Mouse (Mus musculus): Measurements from ENCODE around the gene N4bp2l2. TPM values are rescaled to one million over a fixed set of nuclear protein-coding genes. Genes with fewer than 3 reads are reported as not detected.

The N4bp2l2 gene
- polyA plus RNA-seq, 1 experiment: 33.6 TPM

DNA sequence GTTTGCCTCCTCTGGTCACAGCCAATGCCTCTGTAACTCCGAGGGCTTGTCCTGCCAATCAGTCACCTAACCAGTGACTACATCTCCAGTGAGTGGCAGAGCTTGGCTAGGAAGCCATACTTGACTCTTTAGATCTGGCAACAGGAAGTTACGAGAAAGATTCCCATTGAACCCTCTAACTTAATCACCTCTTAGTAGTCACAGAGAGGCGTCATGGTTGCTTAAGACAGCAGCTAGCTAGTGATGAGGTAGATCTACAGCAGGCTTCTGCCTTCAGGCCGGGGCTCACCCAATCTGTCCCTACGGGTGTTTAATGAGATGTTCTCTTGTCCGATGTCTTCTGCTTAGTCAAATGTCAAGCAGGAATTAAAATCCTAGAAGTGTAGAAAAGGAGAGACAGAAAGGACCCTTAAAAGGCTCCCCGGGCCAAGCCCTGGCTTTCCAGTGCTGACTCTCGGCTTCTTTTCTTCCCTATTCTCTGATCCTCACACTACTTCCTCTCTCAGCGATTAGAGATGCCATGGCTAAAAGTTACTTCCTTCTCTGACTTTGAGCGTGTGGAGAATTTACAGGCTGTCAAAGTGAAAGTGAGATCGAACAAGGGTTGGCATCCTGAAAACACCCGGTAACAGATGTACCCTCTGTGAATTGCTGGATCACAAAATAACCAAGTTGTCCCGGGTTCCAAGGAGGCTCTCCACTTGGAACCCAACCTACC, 73.6 kb downstream of the N4bp2l2 start:
- Histone ChIP-seq H3K4me3 (ENCODE audit: insufficient read depth, low read length) (peak overlapping the region; percentile 87), H3K4me1 (ENCODE audit: control insufficient read depth, insufficient read depth, low read length) (no peaks in the 10 kb centered on the region), H3K27ac (ENCODE audit: insufficient read depth, low read length) (no peak overlapping the region)
- no peak for TF ChIP-seq POLR2A (IDR thresholded peaks at IDR 0.05; ENCODE audit: extremely low read depth, insufficient read depth, low read length)

DNA sequence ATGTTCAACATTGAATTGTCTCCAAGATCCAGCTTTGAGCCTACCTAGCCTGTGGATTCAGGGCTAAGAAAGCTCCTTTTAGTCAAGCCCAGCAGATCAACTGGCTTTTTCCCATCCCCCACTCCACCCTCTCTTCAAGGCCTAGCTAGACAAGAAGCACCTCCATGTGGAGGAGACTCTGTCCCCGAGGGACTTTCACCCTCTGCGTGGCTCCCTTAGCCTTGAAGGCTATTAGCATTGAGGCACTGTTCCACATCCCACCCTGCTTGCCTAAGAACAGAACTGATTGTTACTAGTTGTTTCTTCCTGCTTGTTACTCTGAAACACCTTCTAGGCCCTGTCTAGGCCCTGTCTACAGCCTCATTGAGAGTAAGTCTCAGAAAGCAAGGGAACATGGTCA, 76.0 kb downstream of the N4bp2l2 start:
- no peak for TF ChIP-seq CTCF (IDR thresholded peaks at IDR 0.05; ENCODE audit: extremely low read depth, insufficient read depth, low read length)
- no peak for TF ChIP-seq POLR2A (IDR thresholded peaks at IDR 0.05; ENCODE audit: extremely low read depth, insufficient read depth, low read length)
- Histone ChIP-seq H3K4me1 (ENCODE audit: control insufficient read depth, insufficient read depth, low read length) (no peaks in the 10 kb centered on the region), H3K27ac (ENCODE audit: insufficient read depth, low read length) (no peak overlapping the region), H3K4me3 (ENCODE audit: insufficient read depth, low read length) (no peak overlapping the region)

DNA sequence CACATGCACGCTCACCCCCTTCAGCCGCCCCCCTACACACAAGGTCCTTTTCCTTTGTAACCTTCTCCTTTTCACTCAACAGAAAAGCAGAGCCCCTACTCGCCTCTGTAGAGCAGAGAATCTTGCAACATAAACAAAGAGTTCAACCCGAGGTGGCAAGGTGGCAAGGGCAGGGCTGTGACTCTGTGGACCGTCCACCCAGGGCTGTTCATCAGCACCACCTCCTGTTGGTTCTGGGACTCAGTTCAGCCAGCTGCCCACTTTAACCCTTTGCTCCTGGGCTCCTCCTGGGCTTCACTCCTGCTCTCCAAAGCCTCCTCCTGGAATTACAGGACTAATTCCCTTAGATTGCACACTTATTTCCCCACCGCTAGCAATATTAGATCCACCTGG, 81.7 kb downstream of the N4bp2l2 start:
- no peak overlapping the region for H3K27ac ChIP-seq (ENCODE audit: insufficient read depth, low read length)
- no peak overlapping the region for H3K4me3 ChIP-seq (ENCODE audit: insufficient read depth, low read length)
- H3K4me1 ChIP-seq (ENCODE audit: control insufficient read depth, insufficient read depth, low read length): peaks cover 5% of the 10 kb centered on the region
- TF ChIP-seq CTCF (IDR thresholded peaks at IDR 0.05; ENCODE audit: extremely low read depth, insufficient read depth, low read length): no peak
- no peak for TF ChIP-seq POLR2A (IDR thresholded peaks at IDR 0.05; ENCODE audit: extremely low read depth, insufficient read depth, low read length)

DNA sequence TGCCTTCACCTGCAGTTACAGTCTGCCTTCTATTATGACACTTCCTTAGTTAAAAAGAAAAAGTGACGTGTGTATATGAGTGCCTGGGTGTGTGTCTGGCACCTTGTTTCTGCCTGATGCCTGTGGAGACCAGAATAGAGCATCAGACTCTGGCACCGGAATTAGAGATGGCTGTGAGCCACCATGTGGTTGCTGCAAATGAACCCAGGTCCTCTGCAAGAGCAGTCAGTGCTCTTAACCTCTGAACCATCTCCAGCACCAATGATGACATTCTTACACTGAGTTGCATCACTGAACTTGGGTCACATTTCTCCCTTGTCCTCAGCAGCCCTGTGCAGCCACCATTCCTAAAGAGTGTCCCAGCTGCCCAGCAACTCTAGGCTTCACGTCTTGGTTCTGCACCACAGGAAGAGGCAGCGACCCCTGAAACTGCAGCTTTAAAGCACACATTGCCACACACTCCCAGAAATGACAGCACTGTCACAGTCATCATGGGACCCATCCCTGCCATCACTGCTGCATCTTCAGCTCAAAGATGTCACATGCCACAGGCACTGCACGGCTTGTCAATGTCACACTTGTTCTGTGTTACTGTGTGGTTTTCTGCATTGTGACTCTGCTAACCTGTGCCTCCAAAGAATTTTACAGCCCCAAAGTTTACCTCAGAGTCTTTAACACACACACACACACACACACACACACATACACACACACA, 82.2 kb downstream of the N4bp2l2 start:
- Histone ChIP-seq H3K4me1 (ENCODE audit: control insufficient read depth, insufficient read depth, low read length) (peaks cover 5% of the 10 kb centered on the region), H3K4me3 (ENCODE audit: insufficient read depth, low read length) (no peak overlapping the region), H3K27ac (ENCODE audit: insufficient read depth, low read length) (no peak overlapping the region)
- TF ChIP-seq CTCF (IDR thresholded peaks at IDR 0.05; ENCODE audit: extremely low read depth, insufficient read depth, low read length) (no peak), POLR2A (IDR thresholded peaks at IDR 0.05; ENCODE audit: extremely low read depth, insufficient read depth, low read length) (no peak)

DNA sequence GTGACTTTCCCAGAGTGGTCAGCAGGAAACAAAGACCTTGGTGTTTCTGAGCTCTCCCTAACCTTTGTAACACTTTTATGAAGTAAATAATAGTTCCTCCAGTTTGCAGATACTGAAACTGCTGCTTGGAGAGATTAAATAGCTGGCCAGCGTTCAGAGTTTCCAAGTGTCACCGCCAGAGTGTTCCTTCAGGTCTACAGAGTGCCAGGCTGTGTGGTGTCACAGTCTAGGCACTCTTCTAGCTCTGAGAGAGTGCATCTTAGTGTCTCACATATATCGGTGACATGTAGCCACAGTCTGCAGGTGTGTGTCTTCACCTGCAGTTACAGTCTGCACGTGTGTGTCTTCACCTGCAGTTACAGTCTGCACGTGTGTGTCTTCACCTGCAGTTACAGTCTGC, 82.8 kb downstream of the N4bp2l2 start:
- Histone ChIP-seq H3K4me3 (ENCODE audit: insufficient read depth, low read length) (no peak overlapping the region), H3K27ac (ENCODE audit: insufficient read depth, low read length) (no peak overlapping the region), H3K4me1 (ENCODE audit: control insufficient read depth, insufficient read depth, low read length) (peaks cover 5% of the 10 kb centered on the region)
- TF ChIP-seq POLR2A (IDR thresholded peaks at IDR 0.05; ENCODE audit: extremely low read depth, insufficient read depth, low read length) (no peak), CTCF (IDR thresholded peaks at IDR 0.05; ENCODE audit: extremely low read depth, insufficient read depth, low read length) (no peak)

DNA sequence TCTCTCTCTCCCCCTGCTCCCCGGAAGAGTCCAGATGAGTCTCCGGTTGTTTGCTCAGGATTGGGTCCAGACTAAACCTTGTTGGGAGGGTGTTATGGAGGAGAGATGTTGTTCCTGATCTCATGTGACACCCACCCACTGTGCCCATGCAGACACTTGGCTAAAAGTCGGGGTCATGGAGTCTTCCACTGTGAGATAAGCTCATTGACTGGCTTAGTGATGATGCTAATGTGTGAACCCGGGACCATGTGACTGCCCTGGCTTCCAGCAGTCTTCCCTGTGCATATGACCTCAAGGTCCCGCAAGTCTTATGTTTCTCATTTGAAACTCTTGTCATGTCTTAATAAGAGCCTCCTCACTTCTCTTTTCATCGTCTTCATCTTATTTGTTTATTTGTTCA, 84.8 kb downstream of the N4bp2l2 start:
- H3K4me3 ChIP-seq (ENCODE audit: insufficient read depth, low read length): no peak overlapping the region
- peaks cover 5% of the 10 kb centered on the region for H3K4me1 ChIP-seq (ENCODE audit: control insufficient read depth, insufficient read depth, low read length)
- no peak for TF ChIP-seq CTCF (IDR thresholded peaks at IDR 0.05; ENCODE audit: extremely low read depth, insufficient read depth, low read length)
- no peak for TF ChIP-seq POLR2A (IDR thresholded peaks at IDR 0.05; ENCODE audit: extremely low read depth, insufficient read depth, low read length)
- no peak overlapping the region for H3K27ac ChIP-seq (ENCODE audit: insufficient read depth, low read length)

DNA sequence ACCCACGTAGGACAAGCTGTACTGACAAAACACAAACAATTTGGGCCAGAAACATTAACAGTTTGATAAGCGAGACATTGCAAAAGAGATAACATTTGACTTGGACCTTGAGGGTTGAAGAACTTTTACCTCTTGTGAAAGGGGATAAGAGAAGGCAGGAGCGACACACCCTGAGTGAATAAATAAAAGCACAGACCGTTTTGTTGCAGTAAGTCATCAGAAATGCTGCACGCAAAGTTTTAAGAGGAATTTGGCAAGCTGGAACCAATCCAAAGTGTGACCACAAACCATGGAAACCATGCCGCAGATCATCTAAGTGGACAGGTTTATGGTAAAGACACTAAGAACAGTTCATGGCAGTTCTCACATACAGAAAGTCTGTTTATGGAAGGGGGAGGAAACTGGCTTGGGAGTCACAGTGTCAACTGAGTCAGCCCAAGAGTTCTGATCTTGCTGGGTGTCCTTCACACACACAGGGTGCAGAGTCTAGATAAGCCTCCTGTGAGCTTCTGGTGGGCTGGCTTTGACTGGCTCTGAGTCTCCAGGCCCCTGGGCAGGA, 87.3 kb downstream of the N4bp2l2 start:
- TF ChIP-seq CTCF (IDR thresholded peaks at IDR 0.05; ENCODE audit: extremely low read depth, insufficient read depth, low read length): no peak
- H3K4me1 ChIP-seq (ENCODE audit: control insufficient read depth, insufficient read depth, low read length): peaks cover 3% of the 10 kb centered on the region
- H3K4me3 ChIP-seq (ENCODE audit: insufficient read depth, low read length): no peak overlapping the region
- no peak overlapping the region for H3K27ac ChIP-seq (ENCODE audit: insufficient read depth, low read length)

DNA sequence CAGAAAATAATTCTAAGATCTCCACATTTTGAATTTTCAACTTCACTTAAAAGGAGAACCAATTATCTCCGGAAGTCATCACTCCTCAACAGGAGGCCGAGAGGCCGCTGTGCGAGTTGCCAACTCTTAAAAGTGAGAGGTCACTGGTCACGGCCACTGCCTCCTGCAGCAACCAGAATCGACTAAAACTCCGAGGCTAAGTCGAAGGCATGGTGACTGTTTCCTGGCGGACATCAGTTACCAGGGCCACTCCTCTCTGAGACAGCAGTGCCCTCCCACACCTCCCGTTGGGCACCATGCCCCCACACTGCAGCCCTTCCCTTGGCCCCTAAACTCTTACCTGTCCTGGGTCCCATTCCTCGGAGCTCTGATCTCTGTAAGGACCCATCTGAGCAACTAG, 89.2 kb downstream of the N4bp2l2 start:
- H3K4me3 ChIP-seq (ENCODE audit: insufficient read depth, low read length): no peak overlapping the region
- no peaks in the 10 kb centered on the region for H3K4me1 ChIP-seq (ENCODE audit: control insufficient read depth, insufficient read depth, low read length)
- no peak overlapping the region for H3K27ac ChIP-seq (ENCODE audit: insufficient read depth, low read length)
- no peak for TF ChIP-seq CTCF (IDR thresholded peaks at IDR 0.05; ENCODE audit: extremely low read depth, insufficient read depth, low read length)
- no peak for TF ChIP-seq POLR2A (IDR thresholded peaks at IDR 0.05; ENCODE audit: extremely low read depth, insufficient read depth, low read length)

DNA sequence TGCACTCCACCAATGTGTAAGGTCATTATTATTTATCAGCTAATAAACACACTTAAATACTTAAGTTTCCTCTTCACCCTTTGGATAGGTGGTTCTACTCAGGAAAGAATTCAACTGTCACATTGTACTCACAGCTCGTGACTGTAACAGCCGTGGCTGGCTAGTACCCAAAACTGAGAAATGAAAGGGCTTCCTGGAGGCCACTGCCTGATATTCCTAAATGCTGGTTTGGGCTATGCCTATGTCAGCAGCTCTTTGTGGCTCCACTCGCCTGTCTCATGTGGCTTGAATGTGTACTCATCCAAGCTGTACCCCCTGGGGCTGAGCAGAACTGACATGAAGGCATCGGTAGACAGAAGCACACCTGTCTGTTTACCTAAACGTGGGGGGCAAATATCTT, 91.1 kb downstream of the N4bp2l2 start:
- TF ChIP-seq CTCF (IDR thresholded peaks at IDR 0.05; ENCODE audit: extremely low read depth, insufficient read depth, low read length) (no peak), POLR2A (IDR thresholded peaks at IDR 0.05; ENCODE audit: extremely low read depth, insufficient read depth, low read length) (no peak)
- no peak overlapping the region for H3K4me3 ChIP-seq (ENCODE audit: insufficient read depth, low read length)
- no peak overlapping the region for H3K27ac ChIP-seq (ENCODE audit: insufficient read depth, low read length)
- no peaks in the 10 kb centered on the region for H3K4me1 ChIP-seq (ENCODE audit: control insufficient read depth, insufficient read depth, low read length)

DNA sequence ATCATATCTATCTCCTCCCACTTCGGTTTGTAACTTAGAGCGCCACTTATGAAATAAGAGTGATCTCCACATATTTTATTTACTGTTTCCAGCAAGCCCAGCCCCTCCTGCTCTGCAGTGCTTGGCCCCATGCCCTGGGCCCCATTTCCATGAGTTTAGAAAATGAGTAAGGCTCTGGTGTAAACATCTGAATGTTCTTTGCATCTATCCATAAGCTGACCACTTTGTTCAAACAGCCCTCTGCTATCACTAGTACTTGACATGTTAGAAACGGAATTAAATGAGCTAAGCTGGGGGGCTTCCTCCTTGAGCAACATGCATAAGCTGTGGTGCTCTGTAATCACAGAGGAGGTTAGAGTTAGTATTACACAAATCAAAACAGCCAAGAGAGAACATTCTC, 91.6 kb downstream of the N4bp2l2 start:
- Histone ChIP-seq H3K4me1 (ENCODE audit: control insufficient read depth, insufficient read depth, low read length) (no peaks in the 10 kb centered on the region), H3K4me3 (ENCODE audit: insufficient read depth, low read length) (no peak overlapping the region), H3K27ac (ENCODE audit: insufficient read depth, low read length) (no peak overlapping the region)
- TF ChIP-seq CTCF (IDR thresholded peaks at IDR 0.05; ENCODE audit: extremely low read depth, insufficient read depth, low read length) (no peak), POLR2A (IDR thresholded peaks at IDR 0.05; ENCODE audit: extremely low read depth, insufficient read depth, low read length) (no peak)
